Mouse (Mus musculus) lung, postnatal 0 days (tissue): ENCODE measurements at regions not wholly inside any gene's neighbourhood (a gene's known extent, or its start where the extent isn't known, plus 50 kb on each side); places are given as distances from the start of the nearest gene placed in this dataset.

Experiments
- CTCF ChIP-seq: IDR thresholded peaks from 2 replicates; pipeline ENCODE4 v1.5.1; 2016; ENCODE audit warnings: antibody characterized with exemption, mild to moderate bottlenecking
- EP300 ChIP-seq: IDR thresholded peaks from 2 replicates; pipeline ENCODE4 v1.6.1; 2016; ENCODE audit warnings: antibody characterized with exemption, mild to moderate bottlenecking, control low read depth

GRCm38 (mm10) chr5:128526432-128526831 is 74.2 kb upstream of the Fzd10 start:
- no peak for TF ChIP-seq CTCF
- no peak for TF ChIP-seq EP300
